ENCODE assay signal across 24 mouse cellular contexts in the genomic region with DNA sequence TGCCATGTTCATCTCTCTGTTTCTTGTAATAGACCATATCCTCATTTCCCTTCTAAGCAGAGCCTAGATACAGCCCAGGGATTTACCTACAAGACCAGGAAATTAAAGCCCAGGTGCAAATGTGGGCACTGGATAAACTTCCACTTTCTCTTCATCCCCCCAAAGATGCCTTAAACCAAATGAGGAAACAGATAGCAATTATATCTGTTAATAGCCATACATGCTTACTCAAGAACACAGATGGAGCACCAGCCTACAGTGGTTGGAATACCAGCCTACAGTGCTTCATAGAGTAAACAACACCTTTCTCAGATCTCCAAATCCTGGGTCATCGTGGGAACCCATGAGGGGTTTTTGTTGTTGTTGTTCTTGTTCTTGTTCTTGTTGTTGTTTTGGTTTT.
"Had no signal": no experiment of that assay in that cellular context is flagged by ENCODE, and none has a peak within 500 bp of the region (broad histone marks: within the 10 kb centered on the region; RNA-seq: fewer than 3 reads in every experiment).

No protein-coding gene starts in this region.

- H3K4me1 ChIP-seq: embryonic facial prominence, embryonic 10.5 days; embryonic facial prominence, embryonic 12.5 days; forebrain, embryonic 10.5 days; forebrain, embryonic 12.5 days had no signal

- H3K9me3 ChIP-seq: embryonic facial prominence, embryonic 10.5 days; embryonic facial prominence, embryonic 12.5 days; embryonic facial prominence, embryonic 13.5 days; embryonic facial prominence, embryonic 15.5 days; forebrain, embryonic 10.5 days; forebrain, embryonic 12.5 days; forebrain, embryonic 13.5 days; forebrain, embryonic 15.5 days had no signal

- H3K9ac ChIP-seq: embryonic facial prominence, embryonic 12.5 days; embryonic facial prominence, embryonic 13.5 days; embryonic facial prominence, embryonic 15.5 days; forebrain, embryonic 12.5 days; forebrain, embryonic 13.5 days; forebrain, embryonic 15.5 days; forebrain, postnatal 0 days had no signal

- H3K4me3 ChIP-seq: embryonic facial prominence, embryonic 10.5 days; embryonic facial prominence, embryonic 12.5 days; embryonic facial prominence, embryonic 13.5 days; embryonic facial prominence, embryonic 15.5 days; erythroblast, embryonic 14.5 days; forebrain, embryonic 10.5 days; forebrain, embryonic 12.5 days; forebrain, embryonic 13.5 days; forebrain, embryonic 15.5 days; gastrocnemius, adult 2 months; heart, adult 2 months had no signal

- H3K27me3 ChIP-seq: embryonic facial prominence, embryonic 12.5 days; embryonic facial prominence, embryonic 13.5 days; embryonic facial prominence, embryonic 15.5 days; forebrain, embryonic 12.5 days; forebrain, embryonic 13.5 days; forebrain, embryonic 15.5 days had no signal

- DNase-seq: cerebellum, adult 9-10 months; cerebellum, adult 9-11 months; cerebellum, postnatal 10 days; cerebellum, postnatal 14 days; cerebellum, postnatal 25 days; cerebellum, postnatal 36 days; embryo, embryonic 11 days; forebrain, postnatal 0 days; gastrocnemius, adult 2 months; gastrocnemius, postnatal 10 days; gastrocnemius, postnatal 14 days; gastrocnemius, postnatal 25 days; gastrocnemius, postnatal 36 days; heart, adult 18-20 months; heart, adult 2 months had no signal

- H3K27ac ChIP-seq: embryonic facial prominence, embryonic 10.5 days; embryonic facial prominence, embryonic 12.5 days; embryonic facial prominence, embryonic 13.5 days; embryonic facial prominence, embryonic 15.5 days; forebrain, embryonic 10.5 days; forebrain, embryonic 12.5 days; forebrain, embryonic 13.5 days; forebrain, embryonic 15.5 days; gastrocnemius, adult 2 months; heart, adult 2 months had no signal

- H3K36me3 ChIP-seq: embryonic facial prominence, embryonic 10.5 days; embryonic facial prominence, embryonic 12.5 days; embryonic facial prominence, embryonic 13.5 days; embryonic facial prominence, embryonic 15.5 days; forebrain, embryonic 10.5 days; forebrain, embryonic 12.5 days; forebrain, embryonic 15.5 days had no signal
